Mouse (Mus musculus) hindbrain, embryonic 11.5 days (tissue): Measurements from ENCODE around the gene Kif1c. TPM values are rescaled to one million over a fixed set of nuclear protein-coding genes. Genes with fewer than 3 reads are reported as not detected.
A peak's percentile ranks its signal among the peaks of the same experiment; 100 is the strongest.

Experiments used
- ATAC-seq: fragments of 200-750 bp; cut with Nextera tagmentation; 2 replicates; pipeline ENCODE4 v1.8.0; 2017; ENCODE audit warnings: mild to moderate bottlenecking, moderate TSS enrichment, moderate library complexity; ENCODE audit not compliant: low FRiP score
- DNase-seq: peaks from one replicate; pipeline ENCODE4 v3.0.0-alpha.2; 2015; ENCODE audit warnings: low spot score
- H3K27ac ChIP-seq: fragments of 300-500 bp; sonication (generic); 2 replicates; pipeline ENCODE4 v1.5.1; 2014; ENCODE audit warnings: mild to moderate bottlenecking, low read depth, low read length
- H3K27me3 ChIP-seq: fragments of 300-500 bp; sonication (generic); 2 replicates; pipeline ENCODE4 v1.6.1; 2014; ENCODE audit warnings: mild to moderate bottlenecking, low read length, moderate library complexity, mixed read lengths; ENCODE audit not compliant: control insufficient read depth, insufficient read depth
- H3K36me3 ChIP-seq: fragments of 300-500 bp; sonication (generic); 2 replicates; pipeline ENCODE4 v1.6.1; 2014; ENCODE audit warnings: mild to moderate bottlenecking, low read length, moderate library complexity, mixed read lengths; ENCODE audit not compliant: control insufficient read depth, insufficient read depth
- H3K4me1 ChIP-seq: fragments of 300-500 bp; sonication (generic); replicated peaks from 2 replicates; pipeline ENCODE4 v1.6.1; 2014; ENCODE audit warnings: low read length, mixed read lengths; ENCODE audit not compliant: control insufficient read depth, insufficient read depth
- H3K4me2 ChIP-seq: fragments of 300-500 bp; sonication (generic); replicated peaks from 2 replicates; pipeline ENCODE4 v1.6.1; 2014; ENCODE audit warnings: mild to moderate bottlenecking, low read depth, low read length
- H3K4me3 ChIP-seq: fragments of 300-500 bp; sonication (generic); 2 replicates; pipeline ENCODE4 v1.5.1; 2014; ENCODE audit warnings: low read depth, low read length
- H3K9ac ChIP-seq: fragments of 300-500 bp; sonication (generic); 2 replicates; pipeline ENCODE4 v1.6.1; 2014; ENCODE audit warnings: low read depth, low read length
- H3K9me3 ChIP-seq: fragments of 300-500 bp; sonication (generic); 2 replicates; pipeline ENCODE4 v1.6.1; 2016; ENCODE audit warnings: low read length; ENCODE audit not compliant: control insufficient read depth
- WGBS: fragments of 180-500 bp; shearing (Covaris S2); extraction: QIAGEN DNeasy Blood & Tissue Kit; methylation state at CpG from one replicate; pipeline ENCODE4 v1.1.7; 2014; 5-methylcytosine and 5-hydroxymethylcytosine counted together
- polyA plus RNA-seq: library from polyadenylated mRNA; unstranded; fragments of >200 nt; fragmentation: Nextera tagmentation; extraction: Ambion mirVana; gene quantifications from 2 replicates; pipeline ENCODE4 v1.2.1, GENCODE M21; 2014

The Kif1c gene
- polyA plus RNA-seq, 1 experiment from 2014 or later = 5.9 TPM

DNA sequence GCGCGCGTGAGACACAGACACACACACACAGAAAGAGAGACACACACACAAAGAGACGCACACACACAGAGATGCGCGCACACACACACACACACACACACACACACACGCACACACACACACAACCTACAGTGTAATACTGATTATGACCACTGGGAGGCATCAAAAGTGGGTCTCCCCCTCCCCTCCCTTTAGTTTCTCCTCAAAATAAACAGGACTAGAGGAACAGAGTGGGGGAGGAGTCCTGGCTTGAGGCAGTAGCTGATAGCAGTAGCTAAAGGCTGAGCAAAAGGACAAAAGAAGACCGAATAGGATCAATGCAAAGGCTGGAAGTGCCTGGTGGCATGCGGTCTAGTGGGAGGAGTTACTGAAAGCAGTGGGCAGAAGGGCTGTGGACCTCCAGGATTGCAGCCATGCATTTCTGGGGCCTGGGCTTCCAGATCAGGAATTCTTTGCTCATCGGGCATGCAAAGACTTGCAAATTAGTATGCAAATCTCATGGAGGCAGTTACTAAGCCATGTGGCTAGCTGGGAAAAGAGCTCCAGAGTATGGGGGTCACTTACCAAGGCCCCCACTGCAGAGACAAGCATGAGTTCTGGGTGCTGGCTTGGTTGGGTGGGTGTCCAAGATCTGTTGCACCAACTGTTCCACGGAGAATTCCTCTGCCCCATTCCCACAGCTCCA, 18.3 kb upstream of the Kif1c start:
- H3K27me3 ChIP-seq = no peaks in the 10 kb centered on the region
- WGBS = 14% methylated on average over 11 of the region's 11 CpGs
- H3K4me2 ChIP-seq = no peak overlapping the region
- H3K9me3 ChIP-seq = no peaks in the 10 kb centered on the region
- 0 out of 2 replicates have a peak overlapping the region, but pooled peaks have one; percentile 11 for H3K9ac ChIP-seq
- H3K36me3 ChIP-seq = no peaks in the 10 kb centered on the region
- DNase-seq (peak; percentile 83), ATAC-seq (peak; percentile 83)
- no peak overlapping the region for H3K4me3 ChIP-seq
- peak overlapping the region; percentile 8 for H3K27ac ChIP-seq
- peaks cover 7% of the 10 kb centered on the region; the same call in 1 of the 2 replicates for H3K4me1 ChIP-seq

DNA sequence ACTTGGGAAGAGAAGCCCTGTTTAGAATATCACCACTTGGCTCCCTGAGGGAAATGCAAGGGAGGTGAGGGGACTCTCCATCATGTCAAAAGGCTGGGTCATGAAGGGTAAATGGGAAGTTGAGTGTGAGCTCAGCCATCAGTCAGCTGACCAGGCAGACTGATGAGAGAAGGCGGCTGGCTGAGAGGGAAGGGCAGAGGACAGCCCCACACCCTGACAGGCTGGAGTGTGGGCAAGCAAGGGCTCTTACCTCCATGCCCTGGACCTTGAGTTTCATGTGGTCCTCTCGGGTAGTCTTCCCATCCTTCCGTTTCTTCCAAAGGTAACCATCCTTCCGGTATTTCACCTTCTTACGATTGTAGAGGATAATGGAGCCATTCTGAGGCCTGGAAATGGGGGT, 16.7 kb upstream of the Kif1c start:
- H3K36me3 ChIP-seq = no peaks in the 10 kb centered on the region
- H3K27ac ChIP-seq = no peak overlapping the region
- DNase-seq = no peak
- no peak overlapping the region for H3K4me3 ChIP-seq
- no peaks in the 10 kb centered on the region for H3K27me3 ChIP-seq
- no peak overlapping the region for H3K9ac ChIP-seq
- ATAC-seq = no peak
- H3K4me1 ChIP-seq = peaks cover 11% of the 10 kb centered on the region; the same call in 1 of the 2 replicates
- H3K4me2 ChIP-seq = no peak overlapping the region
- H3K9me3 ChIP-seq = no peaks in the 10 kb centered on the region
- 86% methylated on average over 5 of the region's 5 CpGs for WGBS

DNA sequence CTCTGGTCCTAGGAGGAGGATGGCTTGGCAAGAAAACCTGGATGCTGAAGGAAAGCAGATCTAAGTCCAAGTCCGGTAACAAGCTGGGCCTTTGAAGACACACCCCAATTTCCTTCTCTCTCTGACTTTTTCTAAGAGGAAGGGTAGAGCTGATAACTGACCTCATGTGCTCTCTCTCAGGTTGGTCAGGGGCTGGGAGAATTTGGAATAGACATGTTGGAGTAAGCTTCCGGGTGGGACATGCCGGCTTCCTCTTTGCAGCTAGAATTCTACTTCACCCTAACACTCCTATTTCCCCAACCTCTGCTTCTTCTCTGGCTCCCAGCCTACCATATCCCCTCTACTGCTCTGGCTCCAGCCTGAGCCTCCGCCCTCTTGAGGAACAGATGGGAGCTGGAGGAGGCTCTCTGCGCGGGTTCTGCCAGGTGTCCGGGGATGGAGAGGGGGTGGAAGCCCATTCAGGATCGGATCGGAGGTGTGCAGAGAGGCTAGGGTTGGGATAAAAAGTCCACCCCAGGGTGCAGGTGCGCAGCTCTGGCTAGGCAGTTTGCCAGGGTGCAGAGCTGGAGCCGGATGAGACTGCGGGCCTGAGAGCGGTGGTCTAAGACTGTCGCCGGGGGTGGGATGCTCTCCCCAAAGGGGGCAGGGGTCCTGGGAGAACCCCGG, 13.3 kb upstream of the Kif1c start:
- H3K4me1 ChIP-seq = peaks cover 13% of the 10 kb centered on the region; the same call in 1 of the 2 replicates
- whole genome bisulfite sequencing = 5% methylated on average over 16 of the region's 16 CpGs

DNA sequence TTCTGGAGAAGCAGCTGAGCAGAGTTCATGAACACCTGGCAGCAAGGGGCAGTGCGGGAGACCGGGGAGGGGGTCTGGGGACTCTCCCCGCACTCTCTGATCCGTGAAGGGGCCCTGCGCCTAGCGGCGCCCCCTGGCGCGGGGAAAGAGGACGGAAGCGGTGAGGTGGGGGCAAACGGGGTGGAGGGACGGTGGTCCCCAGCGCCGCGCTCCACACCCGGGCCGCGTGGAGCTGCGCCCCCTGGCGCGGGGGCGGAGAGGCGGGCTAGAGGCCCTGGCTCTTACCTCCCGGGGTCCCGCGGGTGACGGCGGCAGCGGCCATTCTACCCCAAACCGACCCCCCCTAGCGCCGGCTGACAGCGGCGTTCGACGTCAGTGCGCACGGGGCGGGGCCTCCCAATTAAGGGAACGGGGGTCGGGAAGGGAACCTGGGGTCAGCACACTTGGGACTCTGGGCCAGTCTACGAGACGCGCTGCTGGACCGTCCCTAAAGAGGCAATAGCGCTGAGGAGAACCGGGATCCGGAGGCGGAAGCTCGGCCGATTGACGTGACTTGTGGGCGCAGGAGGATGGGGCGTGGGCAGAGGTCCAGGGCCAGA, 12.6 kb upstream of the Kif1c start, which contains the start of gene Camta2:
Gene Camta2 (minus strand): TSS at position 505 of the 599 bp plus-strand sequence.
- H3K4me2 ChIP-seq = peak within 1 kb of the TSS; percentile 80
- H3K27ac ChIP-seq = peak within 1 kb of the TSS; percentile 61
- H3K9me3 ChIP-seq = no peaks in the 10 kb centered on the region
- ATAC-seq = peak; percentile 85
- H3K36me3 ChIP-seq = no peaks in the 10 kb centered on the region
- peak within 1 kb of the TSS; percentile 84 for H3K9ac ChIP-seq
- 0% methylated on average over 42 of the region's 55 CpGs for WGBS
- DNase-seq = peak; percentile 89
- H3K27me3 ChIP-seq = no peaks in the 10 kb centered on the region
- peak within 1 kb of the TSS; percentile 67 for H3K4me3 ChIP-seq
- peaks cover 9% of the 10 kb centered on the region; the same call in 1 of the 2 replicates for H3K4me1 ChIP-seq

More for the DNA sequence above, 13.3 kb upstream of the Kif1c start:
- H3K9ac ChIP-seq = peak overlapping the region; percentile 84
- no peaks in the 10 kb centered on the region for H3K36me3 ChIP-seq
- peak overlapping the region; percentile 61 for H3K27ac ChIP-seq
- ATAC-seq = peak; percentile 73
- no peaks in the 10 kb centered on the region for H3K27me3 ChIP-seq
- DNase-seq = peak; percentile 56
- no peaks in the 10 kb centered on the region for H3K9me3 ChIP-seq
- peak overlapping the region; percentile 67 for H3K4me3 ChIP-seq
- H3K4me2 ChIP-seq = peak overlapping the region; percentile 80

DNA sequence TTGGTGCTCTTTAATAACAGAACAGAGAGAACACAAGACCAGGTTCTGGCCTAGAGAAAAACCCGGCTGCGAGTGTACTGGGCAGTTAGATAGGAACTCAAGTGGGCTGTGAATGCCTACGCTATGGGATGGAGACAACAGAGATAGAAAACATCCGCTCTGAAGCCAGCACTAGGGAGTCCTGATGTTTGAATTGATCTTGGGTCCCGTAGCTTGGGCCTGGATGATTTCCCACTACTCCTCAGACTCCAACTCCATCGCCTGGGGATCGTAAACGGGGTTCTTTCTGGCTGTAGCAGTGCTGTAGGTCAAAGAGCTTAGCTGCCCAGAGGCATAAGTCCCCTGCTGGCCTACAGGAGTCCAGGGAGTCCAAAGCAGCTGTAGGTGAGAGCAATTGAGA, 12.0 kb upstream of the Kif1c start:
- Histone ChIP-seq H3K9me3 (no peaks in the 10 kb centered on the region), H3K4me1 (peaks cover 9% of the 10 kb centered on the region; the same call in 1 of the 2 replicates), H3K36me3 (no peaks in the 10 kb centered on the region), H3K4me2 (peak overlapping the region; percentile 80), H3K27me3 (no peaks in the 10 kb centered on the region), H3K9ac (peak overlapping the region; percentile 84), H3K4me3 (peak overlapping the region; percentile 67), H3K27ac (peak overlapping the region; percentile 61; the same call in 1 of the 2 replicates)
- 0 out of 2 replicates have a peak, but pooled peaks have one; percentile 11 for ATAC-seq
- DNase-seq = no peak
- 13% methylated on average over 8 of the region's 8 CpGs for WGBS

DNA sequence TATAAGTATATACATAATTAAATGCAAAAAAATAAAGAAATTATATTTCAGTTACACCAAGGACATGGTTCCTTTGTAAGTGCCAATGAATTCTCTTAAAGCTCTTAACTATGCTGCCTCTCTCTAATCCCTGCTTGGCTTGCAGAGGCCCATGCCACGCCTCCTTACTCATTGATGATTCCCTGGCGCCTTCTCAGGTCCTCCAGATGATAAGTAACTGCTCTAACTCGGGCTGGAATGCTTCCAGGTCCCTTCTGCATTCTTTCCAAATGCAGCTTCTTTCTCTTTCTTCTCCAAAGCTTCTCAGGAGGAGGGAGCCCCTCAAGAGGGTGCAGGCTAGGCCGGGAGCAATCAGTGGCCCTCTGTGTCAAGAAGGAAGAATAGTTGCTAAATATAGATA, 10.8 kb upstream of the Kif1c start:
- Histone ChIP-seq H3K4me3 (no peak overlapping the region), H3K4me2 (no peak overlapping the region), H3K9me3 (no peaks in the 10 kb centered on the region), H3K27ac (no peak overlapping the region), H3K27me3 (no peaks in the 10 kb centered on the region), H3K4me1 (peaks cover 9% of the 10 kb centered on the region; the same call in 1 of the 2 replicates), H3K9ac (no peak overlapping the region), H3K36me3 (no peaks in the 10 kb centered on the region)
- 65% methylated on average over 4 of the region's 4 CpGs for WGBS
- no peak for DNase-seq
- ATAC-seq = no peak

DNA sequence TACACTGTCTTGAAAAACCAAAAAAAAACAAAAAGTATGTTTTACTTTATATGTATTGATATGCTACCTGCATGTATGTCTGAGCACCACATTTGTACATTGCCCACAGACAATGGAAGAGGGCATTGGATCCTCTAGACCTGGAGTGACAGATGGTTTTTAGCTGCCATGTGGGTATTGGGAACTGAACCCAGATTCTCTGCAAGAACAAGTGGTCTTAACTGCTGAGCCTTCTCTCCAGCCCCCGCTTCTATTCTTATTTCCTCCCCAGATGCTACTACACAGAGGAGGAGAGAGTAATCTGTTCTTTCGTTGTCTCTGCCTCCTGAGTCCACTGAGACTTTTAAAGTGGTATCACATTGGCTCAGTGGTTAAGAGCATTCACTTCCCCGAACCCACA, 6.8 kb upstream of the Kif1c start:
- no peaks in the 10 kb centered on the region for H3K27me3 ChIP-seq
- H3K4me1 ChIP-seq = peaks cover 3% of the 10 kb centered on the region; the same call in 1 of the 2 replicates
- H3K9ac ChIP-seq = no peak overlapping the region
- H3K4me3 ChIP-seq = no peak overlapping the region
- WGBS = 71% methylated on average over 3 of the region's 3 CpGs
- no peak overlapping the region for H3K27ac ChIP-seq
- H3K4me2 ChIP-seq = no peak overlapping the region
- DNase-seq (no peak), ATAC-seq (no peak)
- H3K9me3 ChIP-seq = no peaks in the 10 kb centered on the region
- no peaks in the 10 kb centered on the region for H3K36me3 ChIP-seq

DNA sequence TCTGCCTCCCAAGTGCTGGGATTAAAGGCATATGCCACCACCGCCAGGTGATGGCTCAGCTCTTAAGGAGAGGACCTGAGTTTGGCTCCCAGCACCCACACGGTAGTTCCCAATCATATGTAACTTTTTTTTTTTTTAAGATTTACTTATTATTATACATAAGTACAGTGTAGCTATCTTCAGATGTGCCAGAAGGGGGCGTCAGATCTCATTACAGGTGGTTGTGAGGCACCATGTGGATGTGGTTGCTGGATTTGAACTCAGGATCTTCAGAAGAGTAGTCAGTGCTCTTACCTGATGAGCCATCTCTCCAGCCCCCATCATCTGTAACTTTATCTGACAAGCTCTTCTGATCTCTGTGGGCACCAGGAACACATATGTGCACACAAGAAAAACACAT, 3.0 kb upstream of the Kif1c start:
- peaks cover 6% of the 10 kb centered on the region for H3K4me1 ChIP-seq
- no peak overlapping the region for H3K27ac ChIP-seq
- no peak for DNase-seq
- no peak overlapping the region for H3K9ac ChIP-seq
- no peaks in the 10 kb centered on the region for H3K27me3 ChIP-seq
- no peak overlapping the region for H3K4me2 ChIP-seq
- no peaks in the 10 kb centered on the region for H3K36me3 ChIP-seq
- H3K9me3 ChIP-seq = no peaks in the 10 kb centered on the region
- H3K4me3 ChIP-seq = no peak overlapping the region
- WGBS = 73% methylated on average over 3 of the region's 3 CpGs
- no peak for ATAC-seq
